Mouse (Mus musculus): Measurements from ENCODE around the gene Bak1. TPM values are rescaled to one million over a fixed set of nuclear protein-coding genes. Genes with fewer than 3 reads are reported as not detected.
"Not testable (repeated sequence)": the region's sequence is repeated elsewhere in the genome, so short reads cannot be mapped to it uniquely, and the experiment has no call there.

Bak1 gene
- polyA plus RNA-seq, 1 experiment from 2014 or later = 9.5 TPM

GRCm38 (mm10) chr17:26995006-26995405 is 33.8 kb downstream of the Bak1 start:
- 79% methylated on average over 6 of the region's 6 CpGs for WGBS
- H3K36me3 ChIP-seq (ENCODE audit: control insufficient read depth, insufficient read depth, low read length) = no peaks in the 10 kb centered on the region
- no peak overlapping the region for H3K9ac ChIP-seq (ENCODE audit: low read depth, low read length)
- H3K27ac ChIP-seq (ENCODE audit: low read depth, low read length) = no peak overlapping the region
- ATAC-seq (ENCODE audit: low FRiP score) = no peak
- no peaks in the 10 kb centered on the region for H3K4me1 ChIP-seq (replicated peaks; ENCODE audit: control insufficient read depth, insufficient read depth, low read length)
- H3K9me3 ChIP-seq (ENCODE audit: control insufficient read depth, low read length) = no peaks in the 10 kb centered on the region
- DNase-seq (ENCODE audit: low spot score) = no peak
- H3K4me3 ChIP-seq (ENCODE audit: low read depth, low read length) = no peak overlapping the region
- H3K27me3 ChIP-seq (ENCODE audit: control insufficient read depth, insufficient read depth, low read length) = no peaks in the 10 kb centered on the region
- no peak overlapping the region for H3K4me2 ChIP-seq (replicated peaks; ENCODE audit: low read depth, low read length)

- ATAC-seq (ENCODE audit: low FRiP score) (no peak), DNase-seq (ENCODE audit: low spot score) (no peak)
- Histone ChIP-seq H3K27me3 (ENCODE audit: control insufficient read depth, insufficient read depth, low read length) (no peaks in the 10 kb centered on the region), H3K9me3 (ENCODE audit: control insufficient read depth, low read length) (no peaks in the 10 kb centered on the region), H3K4me2 (replicated peaks; ENCODE audit: low read depth, low read length) (no peak overlapping the region), H3K4me3 (ENCODE audit: low read depth, low read length) (no peak overlapping the region), H3K4me1 (replicated peaks; ENCODE audit: control insufficient read depth, insufficient read depth, low read length) (no peaks in the 10 kb centered on the region), H3K36me3 (ENCODE audit: control insufficient read depth, insufficient read depth, low read length) (no peaks in the 10 kb centered on the region), H3K27ac (ENCODE audit: low read depth, low read length) (no peak overlapping the region), H3K9ac (ENCODE audit: low read depth, low read length) (no peak overlapping the region)
- 88% methylated on average over 14 of the region's 14 CpGs for WGBS
These were observed 34.4 kb downstream of the Bak1 start for GRCm38 (mm10) chr17:26994410-26994809.

GRCm38 (mm10) chr17:26990521-26990920 is 38.3 kb downstream of the Bak1 start:
- Histone ChIP-seq H3K9me3 (ENCODE audit: control insufficient read depth, low read length) (no peaks in the 10 kb centered on the region), H3K4me3 (ENCODE audit: low read depth, low read length) (no peak overlapping the region)

GRCm38 (mm10) chr17:26985503-26986179 is 43.2 kb downstream of the Bak1 start:
- no peak overlapping the region for H3K4me3 ChIP-seq (ENCODE audit: low read depth, low read length)
- DNase-seq (ENCODE audit: low spot score) = no peak
- H3K9me3 ChIP-seq (ENCODE audit: control insufficient read depth, low read length) = no peaks in the 10 kb centered on the region
- ATAC-seq (ENCODE audit: low FRiP score) = no peak
- no peaks in the 10 kb centered on the region for H3K4me1 ChIP-seq (replicated peaks; ENCODE audit: control insufficient read depth, insufficient read depth, low read length)
- H3K9ac ChIP-seq (ENCODE audit: low read depth, low read length) = no peak overlapping the region
- no peak overlapping the region for H3K27ac ChIP-seq (ENCODE audit: low read depth, low read length)
- no peaks in the 10 kb centered on the region for H3K36me3 ChIP-seq (ENCODE audit: control insufficient read depth, insufficient read depth, low read length)
- no peaks in the 10 kb centered on the region for H3K27me3 ChIP-seq (ENCODE audit: control insufficient read depth, insufficient read depth, low read length)
- no peak overlapping the region for H3K4me2 ChIP-seq (replicated peaks; ENCODE audit: low read depth, low read length)
- 83% methylated on average over 10 of the region's 10 CpGs for WGBS

More at GRCm38 (mm10) chr17:26990521-26990920, 38.3 kb downstream of the Bak1 start:
- DNase-seq (ENCODE audit: low spot score) (no peak), ATAC-seq (ENCODE audit: low FRiP score) (no peak)
- no peaks in the 10 kb centered on the region for H3K27me3 ChIP-seq (ENCODE audit: control insufficient read depth, insufficient read depth, low read length)
- no peak overlapping the region for H3K4me2 ChIP-seq (replicated peaks; ENCODE audit: low read depth, low read length)
- no peaks in the 10 kb centered on the region for H3K36me3 ChIP-seq (ENCODE audit: control insufficient read depth, insufficient read depth, low read length)
- no peaks in the 10 kb centered on the region for H3K4me1 ChIP-seq (replicated peaks; ENCODE audit: control insufficient read depth, insufficient read depth, low read length)
- H3K9ac ChIP-seq (ENCODE audit: low read depth, low read length) = no peak overlapping the region
- H3K27ac ChIP-seq (ENCODE audit: low read depth, low read length) = no peak overlapping the region

GRCm38 (mm10) chr17:26983382-26983781 is 45.4 kb downstream of the Bak1 start:
- no peaks in the 10 kb centered on the region for H3K27me3 ChIP-seq (ENCODE audit: control insufficient read depth, insufficient read depth, low read length)
- 98% methylated on average over 4 of the region's 4 CpGs for WGBS
- H3K4me2 ChIP-seq (replicated peaks; ENCODE audit: low read depth, low read length) = no peak overlapping the region
- H3K27ac ChIP-seq (ENCODE audit: low read depth, low read length) = no peak overlapping the region
- no peak overlapping the region for H3K4me3 ChIP-seq (ENCODE audit: low read depth, low read length)
- H3K4me1 ChIP-seq (replicated peaks; ENCODE audit: control insufficient read depth, insufficient read depth, low read length) = no peaks in the 10 kb centered on the region
- ATAC-seq (ENCODE audit: low FRiP score) (no peak), DNase-seq (ENCODE audit: low spot score) (no peak)
- H3K36me3 ChIP-seq (ENCODE audit: control insufficient read depth, insufficient read depth, low read length) = no peaks in the 10 kb centered on the region
- no peaks in the 10 kb centered on the region for H3K9me3 ChIP-seq (ENCODE audit: control insufficient read depth, low read length)
- H3K9ac ChIP-seq (ENCODE audit: low read depth, low read length) = no peak overlapping the region

GRCm38 (mm10) chr17:26981050-26981449 is 47.8 kb downstream of the Bak1 start:
- Histone ChIP-seq H3K27ac (ENCODE audit: low read depth, low read length) (no peak overlapping the region), H3K9ac (ENCODE audit: low read depth, low read length) (no peak overlapping the region), H3K36me3 (ENCODE audit: control insufficient read depth, insufficient read depth, low read length) (0 out of 2 replicates have a peak, but pooled peaks cover 4% of the 10 kb centered on the region), H3K4me2 (replicated peaks; ENCODE audit: low read depth, low read length) (no peak overlapping the region), H3K4me1 (replicated peaks; ENCODE audit: control insufficient read depth, insufficient read depth, low read length) (no peaks in the 10 kb centered on the region), H3K9me3 (ENCODE audit: control insufficient read depth, low read length) (no peaks in the 10 kb centered on the region), H3K4me3 (ENCODE audit: low read depth, low read length) (no peak overlapping the region), H3K27me3 (ENCODE audit: control insufficient read depth, insufficient read depth, low read length) (no peaks in the 10 kb centered on the region)
- 84% methylated on average over 2 of the region's 2 CpGs for WGBS
- DNase-seq (ENCODE audit: low spot score) = no peak
- no peak for ATAC-seq (ENCODE audit: low FRiP score)

GRCm38 (mm10) chr17:26979426-26979825 is 49.4 kb downstream of the Bak1 start:
- ATAC-seq (ENCODE audit: low FRiP score) = no peak
- no peak overlapping the region for H3K27ac ChIP-seq (ENCODE audit: low read depth, low read length)
- H3K36me3 ChIP-seq (ENCODE audit: control insufficient read depth, insufficient read depth, low read length) = 0 out of 2 replicates have a peak, but pooled peaks cover 4% of the 10 kb centered on the region
- H3K9me3 ChIP-seq (ENCODE audit: control insufficient read depth, low read length) = no peaks in the 10 kb centered on the region
- no peak overlapping the region for H3K9ac ChIP-seq (ENCODE audit: low read depth, low read length)
- no peak overlapping the region for H3K4me2 ChIP-seq (replicated peaks; ENCODE audit: low read depth, low read length)
- no peak for DNase-seq (ENCODE audit: low spot score)
- WGBS = 88% methylated on average over 2 of the region's 2 CpGs
- H3K27me3 ChIP-seq (ENCODE audit: control insufficient read depth, insufficient read depth, low read length) = no peaks in the 10 kb centered on the region
- H3K4me1 ChIP-seq (replicated peaks; ENCODE audit: control insufficient read depth, insufficient read depth, low read length) = no peaks in the 10 kb centered on the region
- no peak overlapping the region for H3K4me3 ChIP-seq (ENCODE audit: low read depth, low read length)

- H3K27ac ChIP-seq (ENCODE audit: low read depth, low read length); H3K9ac ChIP-seq (ENCODE audit: low read depth, low read length); H3K4me2 ChIP-seq (replicated peaks; ENCODE audit: low read depth, low read length); ATAC-seq (ENCODE audit: low FRiP score); H3K27me3 ChIP-seq (ENCODE audit: control insufficient read depth, insufficient read depth, low read length); H3K9me3 ChIP-seq (ENCODE audit: control insufficient read depth, low read length); H3K36me3 ChIP-seq (ENCODE audit: control insufficient read depth, insufficient read depth, low read length); DNase-seq (ENCODE audit: low spot score); H3K4me1 ChIP-seq (replicated peaks; ENCODE audit: control insufficient read depth, insufficient read depth, low read length); H3K4me3 ChIP-seq (ENCODE audit: low read depth, low read length): not testable (repeated sequence)
- 95% methylated on average over 6 of the region's 6 CpGs for WGBS
These were observed 51.5 kb downstream of the Bak1 start for GRCm38 (mm10) chr17:26977354-26977753.

- ATAC-seq (ENCODE audit: low FRiP score) = no peak
- peaks cover 6% of the 10 kb centered on the region; the same call in 1 of the 2 replicates for H3K4me1 ChIP-seq (replicated peaks; ENCODE audit: control insufficient read depth, insufficient read depth, low read length)
These were observed 53.4 kb downstream of the Bak1 start for GRCm38 (mm10) chr17:26975415-26975814.

More at GRCm38 (mm10) chr17:26975415-26975814, 53.4 kb downstream of the Bak1 start:
- Histone ChIP-seq H3K9ac (ENCODE audit: low read depth, low read length) (no peak overlapping the region), H3K4me2 (replicated peaks; ENCODE audit: low read depth, low read length) (no peak overlapping the region), H3K4me3 (ENCODE audit: low read depth, low read length) (no peak overlapping the region), H3K36me3 (ENCODE audit: control insufficient read depth, insufficient read depth, low read length) (0 out of 2 replicates have a peak, but pooled peaks cover 4% of the 10 kb centered on the region), H3K27me3 (ENCODE audit: control insufficient read depth, insufficient read depth, low read length) (no peaks in the 10 kb centered on the region), H3K27ac (ENCODE audit: low read depth, low read length) (no peak overlapping the region), H3K9me3 (ENCODE audit: control insufficient read depth, low read length) (no peaks in the 10 kb centered on the region)
- no peak for DNase-seq (ENCODE audit: low spot score)
